Mouse (Mus musculus) thymus, postnatal 36 days (tissue): Measurements from ENCODE around the gene Tbc1d5.

Source experiments
- DNase-seq, 2 experiments: peaks; one replicate each; pipeline ENCODE4 v3.0.0; 2022; ENCODE audit warnings: mixed read lengths in 2 of 2

The Tbc1d5 gene

DNA sequence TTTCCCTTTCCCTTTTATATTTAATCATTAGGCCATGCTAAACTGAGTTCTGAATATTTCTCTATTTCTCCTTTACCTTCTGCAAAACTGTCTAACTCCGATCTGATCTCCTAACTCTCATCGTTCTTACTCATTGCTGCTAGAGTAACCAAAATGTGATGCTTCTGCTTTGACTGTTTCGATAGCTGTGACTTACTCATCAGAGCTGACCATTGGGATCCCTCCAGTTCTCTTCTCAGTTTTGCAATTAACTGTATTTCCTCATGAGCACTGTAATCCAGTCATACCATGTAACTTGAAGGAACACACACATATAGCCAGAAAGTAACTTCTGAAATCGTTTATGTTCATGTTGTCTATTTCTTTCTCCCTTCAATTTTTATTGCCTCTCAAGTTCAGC lies 306.6 kb downstream of the Tbc1d5 start:
- DNase-seq = no peak

DNA sequence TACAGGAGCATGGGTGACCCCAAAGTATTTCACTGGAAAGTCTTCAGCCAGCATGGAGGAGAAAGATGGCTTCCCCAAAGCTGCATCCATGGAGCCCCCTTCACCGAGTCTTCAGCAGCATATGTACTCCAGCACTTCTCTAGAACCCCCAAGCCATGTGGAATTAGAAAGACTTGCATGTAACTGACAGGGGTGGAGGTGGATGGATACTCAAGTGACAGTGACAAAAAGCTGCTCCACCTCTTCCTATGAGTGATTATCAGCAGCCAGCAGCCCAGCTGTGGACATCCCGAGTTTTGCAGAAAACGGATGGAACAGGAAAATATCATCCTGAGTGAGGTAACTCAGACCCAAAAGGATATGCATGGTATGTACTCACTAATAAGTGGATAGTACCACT lies 311.9 kb downstream of the Tbc1d5 start:
- no peak for DNase-seq

DNA sequence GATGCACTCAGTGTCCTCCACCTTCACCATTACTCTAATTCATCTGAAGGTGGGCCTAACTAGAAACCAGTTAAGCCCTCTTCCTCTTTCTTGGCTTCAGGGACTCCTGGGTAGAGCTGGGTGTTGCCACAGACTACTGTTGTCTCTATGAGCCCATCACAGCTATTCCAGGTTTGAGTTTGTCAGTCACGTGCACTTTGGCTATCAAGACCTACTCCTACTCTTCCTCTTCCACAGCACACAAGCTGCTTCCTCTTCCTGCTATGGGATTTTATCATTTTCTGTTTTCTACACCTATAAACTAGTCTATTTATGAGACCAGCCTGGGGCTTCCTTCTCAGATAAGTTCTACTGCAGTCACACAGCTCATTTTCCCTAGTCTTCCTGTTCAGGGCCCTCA lies 314.4 kb downstream of the Tbc1d5 start:
- DNase-seq = no peak

DNA sequence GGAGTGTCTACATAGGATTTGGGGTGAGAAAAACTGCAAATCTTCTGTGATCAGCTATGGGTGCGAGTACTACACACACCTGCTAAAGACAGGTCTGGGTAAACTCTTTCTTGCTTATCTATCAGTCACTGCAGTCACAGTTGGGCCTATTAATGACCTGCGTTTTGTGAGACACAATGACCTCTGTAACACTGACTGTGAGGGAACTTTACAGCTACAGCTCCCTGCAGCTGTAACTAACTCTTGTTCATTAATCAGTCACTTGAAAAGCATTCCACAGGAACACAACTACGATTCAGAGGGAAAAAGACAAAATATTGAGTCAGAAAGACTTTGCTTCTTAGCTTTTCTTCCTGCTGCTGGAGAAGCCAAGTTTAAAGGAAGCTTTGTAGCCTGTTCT lies 325.9 kb downstream of the Tbc1d5 start:
- DNase-seq = no peak

DNA sequence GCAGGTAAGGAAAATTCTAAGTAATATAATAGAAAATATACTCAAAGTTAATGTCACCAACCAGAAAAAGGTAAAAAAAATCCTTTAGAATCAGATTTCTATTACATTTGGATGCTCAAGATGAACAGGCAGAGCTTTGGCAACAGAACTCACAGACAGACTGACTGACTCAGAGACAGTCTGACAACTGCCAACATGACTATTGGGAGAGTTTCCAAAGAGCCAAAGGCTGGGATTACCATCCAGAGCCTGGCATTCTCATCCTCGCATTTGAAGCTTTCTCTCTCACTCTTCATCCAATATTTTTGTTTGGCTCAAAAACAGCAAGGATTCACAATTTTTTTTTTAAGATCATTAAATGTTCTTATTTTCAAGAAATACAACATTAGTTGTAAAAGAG lies 327.8 kb downstream of the Tbc1d5 start:
- no peak for DNase-seq

DNA sequence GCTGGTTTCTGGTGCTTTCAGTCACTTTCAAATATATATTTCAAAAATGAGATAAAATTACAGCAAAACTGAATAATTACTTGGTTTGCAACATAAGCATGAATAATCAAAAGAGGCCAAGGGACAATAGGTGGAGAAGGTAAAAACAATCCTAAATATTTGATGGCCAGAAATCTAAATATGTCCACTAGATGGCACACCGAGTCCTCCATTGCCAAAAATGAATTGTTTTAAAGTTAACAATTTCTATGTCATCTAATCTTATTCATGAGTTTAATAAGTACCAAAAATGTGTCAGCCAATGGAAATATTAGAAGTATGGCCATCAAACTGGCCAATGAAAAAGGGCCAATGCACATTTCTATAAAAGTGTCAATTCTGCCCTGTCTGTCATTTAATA lies 365.1 kb downstream of the Tbc1d5 start:
- no peak for DNase-seq

DNA sequence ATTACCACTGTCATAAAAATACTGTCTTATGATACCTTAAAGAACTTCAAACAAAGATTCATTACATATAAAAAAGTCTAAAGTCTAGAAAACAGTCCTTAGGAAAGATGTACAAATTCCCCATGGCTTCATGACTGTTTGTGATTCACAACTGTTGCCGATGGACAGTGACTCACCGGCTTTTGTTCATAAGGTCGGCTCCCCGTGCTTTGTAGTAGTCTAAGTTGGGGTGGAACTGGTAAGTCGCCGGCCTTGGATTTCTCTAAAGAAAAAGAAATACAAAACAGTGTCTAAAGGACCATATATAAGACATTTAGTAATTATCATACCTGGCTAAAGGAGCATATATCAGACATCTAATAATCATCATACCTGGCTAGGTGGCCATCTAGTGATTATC lies 365.6 kb downstream of the Tbc1d5 start:
- DNase-seq = no peak

DNA sequence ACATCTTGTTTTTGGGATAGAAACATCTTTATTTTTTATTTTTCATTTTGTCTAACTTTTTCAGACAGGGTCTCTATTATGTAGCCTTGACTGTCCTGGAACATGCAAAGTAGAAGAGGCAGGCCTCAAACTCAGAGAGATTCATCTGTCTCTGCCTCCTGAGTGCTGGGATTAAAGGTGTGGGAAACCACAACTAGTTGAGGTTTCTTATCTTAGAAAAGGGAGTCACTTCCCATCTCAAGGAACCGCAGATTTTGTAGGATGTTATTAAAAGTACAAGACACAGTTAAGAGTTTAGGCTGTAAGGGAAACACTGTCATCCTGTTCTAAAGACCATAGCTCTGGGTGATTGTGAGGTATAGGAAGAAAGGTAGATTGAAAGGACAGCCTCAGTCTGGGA lies 373.5 kb downstream of the Tbc1d5 start:
- no peak for DNase-seq

DNA sequence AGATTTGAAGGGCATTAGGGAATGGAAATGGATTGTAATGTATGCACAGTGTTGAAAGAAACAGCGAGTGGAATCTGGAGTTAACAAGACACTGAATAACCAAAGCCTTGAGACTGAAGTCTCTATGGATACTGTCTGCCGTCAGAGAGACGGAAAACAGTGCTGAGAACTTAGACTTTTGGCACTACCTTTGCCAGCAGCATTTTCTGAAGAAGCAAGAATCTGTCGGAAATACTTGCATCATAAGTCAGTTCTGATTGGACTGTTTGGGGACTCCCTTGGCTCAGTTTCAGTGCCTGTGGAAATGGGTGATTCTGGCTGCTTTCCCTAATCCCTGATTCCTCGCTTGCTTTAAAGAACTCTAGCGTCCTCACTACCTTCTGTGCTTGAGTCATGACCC lies 375.9 kb downstream of the Tbc1d5 start:
- DNase-seq = no peak

DNA sequence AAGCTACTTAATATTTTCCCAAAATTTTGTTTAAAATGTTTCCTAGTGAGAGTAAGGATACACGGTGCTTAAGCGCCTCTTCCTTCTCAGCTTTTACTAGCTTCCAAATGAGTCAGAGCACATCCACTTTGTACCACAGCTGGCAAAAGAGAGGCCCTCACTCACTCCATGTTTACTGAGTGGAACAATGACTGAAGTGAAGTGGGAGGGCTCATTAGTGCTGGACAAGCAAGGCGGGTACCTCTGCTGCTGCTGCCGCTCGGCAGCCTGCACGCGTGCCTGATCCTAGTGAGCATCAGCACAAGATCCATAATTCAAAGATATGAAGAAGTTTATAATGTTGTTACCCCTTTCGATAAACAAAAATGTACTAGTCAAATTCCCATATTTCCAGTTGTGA lies 376.8 kb downstream of the Tbc1d5 start:
- DNase-seq = no peak

DNA sequence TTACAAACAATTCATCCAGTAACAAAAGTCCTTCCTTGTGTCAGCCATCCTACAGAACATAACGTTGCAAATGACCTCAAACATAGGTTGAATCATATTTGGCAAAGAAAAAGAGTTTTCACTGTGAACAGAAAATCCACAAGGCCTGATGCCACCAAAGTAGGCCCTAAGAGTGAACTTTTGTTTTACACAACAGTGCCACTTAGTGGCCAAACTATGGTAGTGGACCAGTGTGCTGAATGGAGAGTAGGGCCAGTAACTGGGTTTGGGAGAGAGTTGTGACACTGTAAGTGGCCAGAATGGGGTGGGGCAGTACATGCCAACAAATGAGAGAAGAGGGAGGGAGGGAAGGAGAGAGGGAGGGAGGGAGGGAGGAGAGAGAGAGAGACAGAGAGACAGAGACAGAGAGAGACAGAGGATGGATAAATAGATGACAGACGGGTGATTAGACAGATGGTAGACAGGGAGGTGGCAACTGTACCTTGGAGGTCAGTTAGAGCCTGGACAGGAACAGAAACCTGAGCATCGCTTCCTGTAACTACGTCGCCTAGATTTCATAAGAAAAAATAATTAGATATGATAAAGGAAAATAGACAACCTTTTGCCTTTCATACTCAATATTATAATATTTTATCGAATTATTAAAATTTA lies 383.6 kb downstream of the Tbc1d5 start:
- peak; percentile 28 to 35 for DNase-seq

DNA sequence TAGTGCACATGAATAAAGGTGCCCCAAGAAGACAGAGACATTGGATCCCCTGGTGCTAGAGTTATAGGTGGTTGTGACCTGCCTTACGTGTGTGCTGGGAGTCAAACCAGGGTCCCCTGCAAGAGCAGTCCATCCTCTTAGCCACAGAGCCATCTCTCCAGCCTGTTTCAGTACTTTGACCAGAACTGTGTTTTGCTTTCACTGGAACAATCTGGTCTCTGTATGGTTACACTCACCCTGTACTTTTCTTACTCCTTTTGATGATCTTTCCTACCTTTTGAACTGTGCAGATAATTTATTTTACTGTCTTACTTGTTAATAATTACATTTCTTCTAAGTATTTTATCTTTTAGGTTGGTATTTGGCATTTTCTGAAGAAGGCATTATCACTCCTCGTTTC lies 387.5 kb downstream of the Tbc1d5 start:
- no peak for DNase-seq

DNA sequence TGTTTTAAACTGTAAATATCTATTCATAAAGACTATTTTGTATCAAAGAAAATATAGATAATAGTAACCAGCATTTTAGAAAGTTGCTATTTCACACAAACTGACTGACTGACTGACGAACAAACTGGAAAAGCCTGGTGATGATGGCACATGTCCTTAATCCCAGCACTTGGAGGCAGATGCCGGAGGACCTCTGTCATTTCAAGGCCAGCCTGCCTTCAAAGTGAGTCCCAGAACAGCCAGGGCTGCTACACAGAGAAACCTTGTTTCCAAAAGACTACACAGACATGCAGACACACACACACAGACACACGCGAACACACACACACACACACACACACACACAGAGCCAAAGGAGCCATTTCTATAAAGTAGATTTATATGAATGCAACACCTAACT lies 390.3 kb downstream of the Tbc1d5 start:
- no peak for DNase-seq

DNA sequence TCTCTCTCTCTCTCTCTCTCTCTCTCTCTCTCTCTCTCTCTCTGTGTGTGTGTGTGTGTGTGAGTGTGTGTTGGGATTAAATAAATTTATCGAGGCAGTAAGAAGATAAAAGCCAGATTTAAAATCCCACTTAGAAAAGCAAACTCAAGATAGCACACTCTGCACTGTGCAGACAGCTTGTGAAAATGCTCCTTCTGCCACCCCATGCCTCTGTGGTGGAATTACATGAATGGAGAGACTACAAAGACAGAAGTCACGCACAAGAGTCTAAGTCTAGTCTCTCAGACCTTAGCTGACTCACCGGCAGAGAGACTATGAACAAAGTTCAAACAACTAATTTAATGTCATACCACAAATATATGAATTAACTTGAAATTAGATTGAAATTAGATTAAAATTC lies 403.9 kb downstream of the Tbc1d5 start:
- DNase-seq = no peak

DNA sequence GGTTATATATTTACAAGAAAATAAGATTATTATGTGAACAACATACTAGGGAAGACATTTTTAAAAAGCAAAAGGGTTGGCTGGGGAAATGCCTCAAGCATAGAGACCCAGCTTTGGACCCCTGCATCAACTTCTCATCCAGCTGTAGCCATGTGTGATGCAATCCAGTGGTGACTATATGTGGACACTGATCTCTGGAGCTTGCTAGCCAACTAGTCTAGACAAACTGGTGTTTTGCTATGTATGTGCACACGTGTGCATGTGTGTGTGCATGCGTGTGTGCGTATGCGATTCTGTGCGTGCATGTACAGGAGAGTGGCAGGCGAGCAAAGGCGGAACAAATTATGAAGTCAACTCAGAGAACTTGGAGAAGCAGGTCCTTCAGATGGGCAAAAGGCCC lies 414.8 kb downstream of the Tbc1d5 start:
- DNase-seq = no peak

DNA sequence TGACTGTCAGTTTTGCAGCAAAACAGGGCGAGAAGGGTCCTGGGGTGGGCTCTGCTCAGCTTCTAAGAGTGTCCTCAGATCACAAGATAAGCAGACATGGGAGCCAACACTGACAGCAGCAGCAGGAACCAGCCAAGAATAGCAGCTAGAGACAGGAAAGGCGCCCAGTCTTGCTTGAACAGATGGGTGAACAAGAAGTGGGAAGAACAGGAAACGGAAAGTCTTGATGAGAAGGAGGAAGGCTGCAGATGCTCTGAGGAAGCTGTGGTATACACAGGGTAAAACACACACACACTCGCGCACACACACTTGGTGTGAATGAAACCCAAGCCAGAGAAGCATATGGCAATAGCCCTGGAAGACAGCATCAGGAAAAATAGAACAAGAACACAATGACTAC lies 415.7 kb downstream of the Tbc1d5 start:
- DNase-seq = peak; percentile 5 to 17

DNA sequence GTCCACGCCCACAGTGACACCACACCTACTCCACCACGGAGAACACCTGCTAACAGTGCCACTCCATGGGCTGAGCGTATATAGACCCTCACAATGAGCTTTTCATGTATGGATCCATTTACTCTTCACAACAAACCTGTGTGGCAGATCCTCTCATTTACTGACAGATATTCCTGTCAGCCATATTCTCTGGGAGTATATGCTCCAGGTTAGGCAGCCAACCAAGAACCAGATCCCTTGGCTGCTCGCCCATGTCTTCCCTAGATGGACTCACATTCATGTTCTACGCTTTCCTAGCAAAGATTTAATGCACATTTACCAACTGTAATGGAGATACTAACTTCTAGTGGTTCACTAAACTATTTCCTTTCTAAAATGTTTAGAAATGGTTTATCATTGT lies 416.9 kb downstream of the Tbc1d5 start:
- no peak for DNase-seq

DNA sequence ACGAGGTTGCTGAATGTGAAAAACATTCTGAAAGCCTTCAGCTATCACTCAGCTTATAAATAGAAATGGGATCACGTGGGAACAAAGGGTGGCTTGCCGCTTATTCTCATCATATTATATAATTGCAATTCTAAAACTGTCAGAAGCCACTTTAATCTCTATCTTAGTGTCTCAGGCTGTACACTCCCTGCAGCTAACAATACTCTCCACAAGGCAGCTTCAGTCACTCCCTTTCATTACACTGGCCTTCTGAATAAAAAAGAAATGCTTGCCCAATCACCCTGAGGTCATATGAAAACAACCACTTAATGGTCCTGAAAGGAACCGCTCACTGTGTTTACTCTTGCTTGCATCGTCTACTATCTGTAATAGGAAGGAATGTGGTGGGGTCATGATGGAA lies 418.1 kb downstream of the Tbc1d5 start:
- no peak for DNase-seq

DNA sequence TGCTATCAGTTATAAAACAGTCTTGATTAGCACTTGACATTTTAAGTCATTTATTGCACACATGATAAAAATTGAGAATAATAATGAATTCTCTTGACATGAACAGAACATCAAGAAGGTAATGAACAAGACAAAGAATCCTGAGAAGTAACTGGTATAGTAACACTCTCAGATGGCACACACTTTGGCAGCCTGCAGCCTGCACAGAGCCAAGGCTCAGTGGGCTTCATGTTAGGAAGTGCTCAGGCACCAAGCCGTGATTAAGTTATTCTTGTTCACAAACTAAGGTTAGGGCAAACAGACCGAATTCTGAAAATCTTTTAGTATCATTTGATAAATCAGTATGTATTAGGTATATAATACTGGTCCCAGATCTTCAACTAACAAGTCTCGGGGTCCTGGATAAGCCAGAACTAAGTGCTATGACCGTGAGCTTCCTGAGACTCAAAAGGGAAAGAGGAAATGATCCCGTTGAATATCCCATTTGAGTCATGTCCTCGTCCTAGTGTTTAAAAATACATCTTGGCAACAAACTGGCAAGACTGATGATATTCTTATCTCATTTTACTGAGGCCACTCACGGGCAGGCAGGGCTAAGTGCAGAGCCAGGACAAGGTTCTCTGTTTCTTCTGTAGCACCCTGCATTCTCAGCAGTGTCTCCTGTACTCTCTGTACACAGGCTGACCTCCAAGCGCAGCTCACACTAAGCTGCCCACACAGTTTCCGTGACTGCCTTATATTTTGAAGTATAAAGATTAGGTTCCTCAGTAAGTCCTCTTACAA lies 425.6 kb downstream of the Tbc1d5 start:
- DNase-seq = no peak

DNA sequence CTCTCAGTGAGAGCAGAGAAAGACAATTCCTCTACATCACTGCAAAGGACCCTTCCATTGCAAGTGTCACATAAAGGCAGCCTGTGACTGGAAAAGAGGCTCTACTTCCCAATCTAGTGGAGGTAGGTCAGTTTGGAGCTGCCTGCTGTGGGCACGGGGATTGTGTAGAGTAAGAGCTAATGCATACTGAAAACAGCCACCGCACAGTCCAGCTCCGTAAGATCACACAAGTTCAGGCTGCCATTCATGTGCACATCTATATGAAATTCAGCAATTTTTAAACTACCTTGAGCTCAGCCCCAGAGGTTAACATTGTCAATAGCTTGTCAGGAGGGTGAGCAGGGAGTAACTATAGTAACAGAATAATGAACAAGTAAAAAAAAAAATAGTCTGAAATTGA lies 426.4 kb downstream of the Tbc1d5 start:
- no peak for DNase-seq

DNA sequence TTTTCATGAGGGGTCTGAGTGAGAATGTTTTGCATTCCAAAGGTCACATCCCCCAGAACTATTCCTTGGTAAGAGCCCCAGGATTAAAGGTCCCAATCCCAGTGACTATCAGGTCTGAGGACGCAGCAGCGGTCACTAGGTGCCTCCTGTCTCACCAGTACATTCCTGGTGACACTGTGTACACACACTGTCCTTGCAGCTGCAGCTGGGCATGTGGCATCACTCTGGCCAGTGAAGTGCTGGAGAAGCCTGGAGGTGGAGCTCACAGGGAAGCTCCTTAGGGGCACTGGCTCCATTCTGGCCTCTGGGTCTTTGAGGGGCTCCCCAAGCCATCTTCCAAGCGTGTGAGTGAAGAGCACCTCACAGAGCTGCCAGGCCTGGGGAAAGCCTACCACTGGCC lies 427.2 kb downstream of the Tbc1d5 start:
- no peak for DNase-seq

DNA sequence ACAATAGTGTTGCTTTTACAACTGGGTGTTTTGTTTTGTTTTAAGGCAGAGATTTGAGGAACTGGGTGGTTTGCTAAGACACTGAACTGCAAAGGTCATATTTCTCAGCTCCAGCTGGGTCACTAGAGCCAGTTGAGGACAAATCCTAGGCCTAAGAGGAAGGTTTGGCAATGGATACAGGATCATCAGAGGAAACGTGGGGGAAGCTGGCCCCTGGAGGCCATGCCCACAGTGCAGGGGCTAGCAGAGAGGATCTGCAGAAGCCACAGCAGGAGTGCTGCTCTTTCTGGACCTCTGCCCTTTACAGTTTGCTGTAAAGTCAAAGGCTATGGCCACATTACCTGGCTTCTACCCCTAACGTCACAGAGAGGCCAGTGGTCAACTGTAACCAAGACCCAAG lies 428.3 kb downstream of the Tbc1d5 start:
- DNase-seq = no peak

DNA sequence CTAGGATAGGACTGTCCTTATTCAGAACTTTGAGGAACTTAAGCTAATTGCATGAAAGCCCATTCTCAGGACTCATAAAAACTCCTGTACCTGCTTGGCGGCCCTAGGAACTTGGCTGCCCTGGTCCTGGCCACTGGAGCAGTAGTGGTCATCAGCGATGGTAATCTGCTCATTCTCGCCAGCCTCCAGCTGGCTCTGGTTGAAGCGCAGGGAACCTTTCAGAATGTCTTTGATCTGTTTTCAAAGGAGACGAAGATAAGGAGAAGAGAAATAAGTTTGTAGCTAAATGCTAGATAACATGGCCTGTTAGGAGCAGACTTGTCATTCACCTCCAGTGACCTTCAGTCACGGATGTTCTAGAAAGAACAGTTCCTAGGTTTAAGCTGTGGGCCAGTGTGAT lies 437.8 kb downstream of the Tbc1d5 start:
- no peak for DNase-seq

DNA sequence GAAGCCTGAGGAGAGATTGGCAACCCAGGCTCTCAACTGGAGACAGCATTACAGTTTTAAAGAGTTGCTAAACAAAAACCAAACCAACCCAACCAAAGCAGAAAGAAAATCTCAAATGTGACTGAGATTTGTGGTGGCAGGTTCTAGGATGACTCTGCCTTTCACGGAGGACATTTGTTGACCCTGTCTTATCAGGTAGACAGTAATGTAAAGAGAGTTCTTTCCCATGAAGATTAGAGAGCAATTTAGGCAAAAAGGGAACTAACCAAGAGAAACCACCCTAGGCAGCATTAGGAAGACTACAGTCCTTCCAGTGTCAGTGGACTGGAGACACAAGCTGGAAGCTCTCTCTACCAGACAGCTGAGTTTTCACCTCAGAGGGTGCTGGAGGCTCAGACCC lies 438.3 kb downstream of the Tbc1d5 start:
- no peak for DNase-seq

DNA sequence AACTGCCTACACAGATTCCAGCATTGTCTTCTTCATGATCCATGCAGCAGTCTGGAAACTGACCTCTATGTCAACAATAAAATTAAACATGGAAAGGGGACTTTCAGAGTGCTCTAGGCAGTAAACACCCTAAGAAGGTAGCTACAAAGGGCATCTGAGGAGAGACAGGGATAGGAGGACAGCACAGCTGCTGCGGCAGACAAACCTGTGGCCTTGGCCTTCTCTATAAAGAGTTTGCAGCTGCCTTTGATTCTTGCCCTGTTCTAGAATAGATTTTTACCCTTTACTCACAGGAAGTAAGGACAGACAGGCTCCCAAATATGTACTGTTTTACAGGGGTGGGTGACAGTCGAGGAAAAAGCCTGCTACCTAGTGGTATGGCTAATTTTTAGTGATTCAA lies 440.7 kb downstream of the Tbc1d5 start:
- DNase-seq = no peak
